ENCODE assay signal across 14 mouse cellular contexts in genomic region chr2:35267156-35267875, GRCm38 (mm10). TPM values are rescaled to one million over a fixed set of nuclear protein-coding genes. Genes with fewer than 3 reads are reported as not detected.
A peak's percentile ranks its signal among the peaks of the same experiment; 100 is the strongest.
DNase-seq lines count a peak whose midpoint lies in the region; ATAC-seq and TF ChIP-seq lines count a peak whose summit lies in the region.
"Had no signal": no experiment of that assay in that cellular context is flagged by ENCODE, and none has a peak within 500 bp of the region (broad histone marks: within the 10 kb centered on the region; RNA-seq: fewer than 3 reads in every experiment).

No protein-coding gene starts in this region.

- peak overlapping the region; percentile 56 for H3K27ac ChIP-seq in embryonic facial prominence, embryonic 13.5 days
- peak overlapping the region; percentile 47 for H3K27ac ChIP-seq in kidney, postnatal 0 days
- H3K27ac ChIP-seq: left cerebral cortex, adult 2 months; liver, embryonic 15.5 days had no signal

- 0 out of 2 replicates have a peak overlapping the region, but pooled peaks have one; percentile 16 for H3K9ac ChIP-seq in embryonic facial prominence, embryonic 13.5 days
- no peak overlapping the region for H3K9ac ChIP-seq in kidney, postnatal 0 days (ENCODE audit: low read depth, low read length)
- H3K9ac ChIP-seq: liver, embryonic 15.5 days had no signal

- no peaks in the 10 kb centered on the region for H3K36me3 ChIP-seq in embryonic facial prominence, embryonic 13.5 days
- no peaks in the 10 kb centered on the region for H3K36me3 ChIP-seq in kidney, postnatal 0 days (ENCODE audit: insufficient read depth, low read length)
- H3K36me3 ChIP-seq: G1E; liver, embryonic 15.5 days had no signal

- H3K27me3 ChIP-seq in embryonic facial prominence, embryonic 13.5 days = no peaks in the 10 kb centered on the region
- no peaks in the 10 kb centered on the region for H3K27me3 ChIP-seq in kidney, postnatal 0 days (ENCODE audit: insufficient read depth, low read length)
- H3K27me3 ChIP-seq: liver, embryonic 15.5 days had no signal

- no peak overlapping the region for H3K4me2 ChIP-seq in embryonic facial prominence, embryonic 13.5 days
- H3K4me2 ChIP-seq in kidney, postnatal 0 days (ENCODE audit: low read length) = no peak overlapping the region
- H3K4me2 ChIP-seq: liver, embryonic 15.5 days had no signal

- peak; percentile 29; the same call in 1 of the 2 replicates for ATAC-seq in embryonic facial prominence, embryonic 13.5 days (ENCODE audit: insufficient number of reproducible peaks, insufficient read depth, low FRiP score, low TSS enrichment, low read depth)
- no peak; the same call in 1 of the 2 replicates for ATAC-seq in kidney, postnatal 0 days (replicated peaks; ENCODE audit: low FRiP score, low read depth)

- no peak overlapping the region for H3K4me3 ChIP-seq in embryonic facial prominence, embryonic 13.5 days
- H3K4me3 ChIP-seq in kidney, postnatal 0 days (replicated peaks; ENCODE audit: low read depth, low read length) = no peak overlapping the region
- H3K4me3 ChIP-seq: erythroblast, embryonic 14.5 days; left cerebral cortex, adult 2 months; liver, embryonic 15.5 days had no signal

- WGBS in embryonic facial prominence, embryonic 13.5 days = 70% methylated on average over 13 of the region's 13 CpGs
- 67% methylated on average over 13 of the region's 13 CpGs for WGBS in kidney, postnatal 0 days

- DNase-seq in ZHBTc4 (ENCODE audit: low read depth, low spot score) (peak; percentile 28), MN1 (ENCODE audit: low spot score) (no peak)
- no peak for DNase-seq in kidney, postnatal 0 days (ENCODE audit: low spot score)
- peak; percentile 82 for DNase-seq in lung, postnatal 10 days
- no peak for DNase-seq in spleen, postnatal 36 days (ENCODE audit: low spot score in 2 of 2)
- no peak for DNase-seq in adrenal gland, adult 18-20 months (ENCODE audit: low spot score in 2 of 2)
- DNase-seq: adrenal gland, postnatal 25 days; cerebellum, adult 8-10 months; retina, postnatal 1 day had no signal

- no peaks in the 10 kb centered on the region for H3K9me3 ChIP-seq in embryonic facial prominence, embryonic 13.5 days
- H3K9me3 ChIP-seq in kidney, postnatal 0 days (replicated peaks; ENCODE audit: low read length) = no peaks in the 10 kb centered on the region
- H3K9me3 ChIP-seq: G1E; liver, embryonic 15.5 days had no signal

- H3K4me1 ChIP-seq in embryonic facial prominence, embryonic 13.5 days = peaks cover 89% of the 10 kb centered on the region
- H3K4me1 ChIP-seq in kidney, postnatal 0 days (replicated peaks; ENCODE audit: insufficient read depth, low read length) = peaks cover 16% of the 10 kb centered on the region; the same call in 1 of the 2 replicates

- TF ChIP-seq CTCF in kidney, postnatal 0 days (IDR thresholded peaks at IDR 0.05; ENCODE audit: low read depth) = no peak

RNA-seq across cellular contexts. Expression of gene Gsn, which starts 11.1 kb away (rescaled TPM):
- polyA plus RNA-seq in embryonic facial prominence, embryonic 13.5 days (2015; fragmentation: Nextera tagmentation; extraction: Ambion mirVana) = 176 and 188 TPM in 2 replicates
- 158 and 159 TPM in 2 replicates for polyA plus RNA-seq in kidney, postnatal 0 days (2015; fragmentation: Nextera tagmentation; extraction: Ambion mirVana)
- total RNA-seq in adrenal gland, adult 18-20 months (2021) = 100 to 1,000 TPM; 364 to 767 TPM

Comparison
In these comparisons a context has a peak if more than half of its experiments do, and no peak if none do; other contexts are left out.
1. DNase-seq: peak in ZHBTc4 (single experiment) and lung, postnatal 10 days (single experiment); none in kidney, postnatal 0 days (single experiment), MN1 (single experiment), spleen, postnatal 36 days (0 of 2) and adrenal gland, adult 18-20 months (0 of 2).